Mouse (Mus musculus) Muller cell, postnatal 12 days (primary cell): Measurements from ENCODE around the gene Mbd3.
"Not testable (repeated sequence)": the region's sequence is repeated elsewhere in the genome, so short reads cannot be mapped to it uniquely, and the experiment has no call there.

Source experiments
- DNase-seq: peaks from one replicate; pipeline ENCODE4 v3.0.0-alpha.2; 2015; ENCODE audit errors: inconsistent ontology term

The Mbd3 gene

GRCm38 (mm10) chr10:80369995-80370747 is 29.2 kb downstream of the Mbd3 start:
- DNase-seq = no peak

- no peak for DNase-seq
Measured at GRCm38 (mm10) chr10:80368392-80368791, 31.0 kb downstream of the Mbd3 start.

- DNase-seq = no peak
Measured at GRCm38 (mm10) chr10:80367954-80368353, 31.4 kb downstream of the Mbd3 start.

- DNase-seq = no peak
Measured at GRCm38 (mm10) chr10:80365736-80366135, 33.6 kb downstream of the Mbd3 start.

- no peak for DNase-seq
Measured at GRCm38 (mm10) chr10:80363734-80364133, 35.6 kb downstream of the Mbd3 start.

DNA sequence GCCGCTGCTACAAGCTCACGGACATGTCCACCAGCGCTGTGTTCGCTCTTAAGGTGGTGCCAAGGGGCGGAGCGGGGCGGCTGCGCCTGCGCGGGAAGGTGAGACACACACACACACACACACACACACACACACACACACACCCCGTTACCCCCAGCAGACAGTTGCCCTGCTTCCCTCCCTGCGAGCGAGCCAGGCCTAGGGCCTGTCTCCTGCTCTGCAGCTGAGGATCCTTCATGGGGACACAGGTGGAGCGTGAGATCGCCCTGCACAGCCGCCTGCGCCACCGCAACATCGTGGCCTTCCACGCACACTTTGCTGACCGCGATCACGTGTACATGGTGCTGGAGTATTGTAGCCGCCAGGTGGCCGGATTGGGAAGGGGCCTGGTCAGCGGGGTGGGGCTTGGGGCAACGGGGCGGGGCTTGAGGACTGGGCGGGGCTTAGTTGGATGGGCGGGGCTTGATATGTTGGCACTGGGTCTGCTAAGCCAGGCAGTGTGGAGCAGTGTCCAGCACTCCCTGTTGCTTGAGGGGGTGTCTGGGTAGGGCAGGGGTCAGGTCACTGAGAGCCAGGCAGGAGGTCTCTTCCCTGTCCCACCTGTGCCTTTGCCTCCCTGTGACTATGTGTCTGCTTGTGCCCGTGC is 41.2 kb downstream of the Mbd3 start:
- DNase-seq = peak; percentile 28

GRCm38 (mm10) chr10:80357336-80357735 is 42.0 kb downstream of the Mbd3 start:
- no peak for DNase-seq

DNA sequence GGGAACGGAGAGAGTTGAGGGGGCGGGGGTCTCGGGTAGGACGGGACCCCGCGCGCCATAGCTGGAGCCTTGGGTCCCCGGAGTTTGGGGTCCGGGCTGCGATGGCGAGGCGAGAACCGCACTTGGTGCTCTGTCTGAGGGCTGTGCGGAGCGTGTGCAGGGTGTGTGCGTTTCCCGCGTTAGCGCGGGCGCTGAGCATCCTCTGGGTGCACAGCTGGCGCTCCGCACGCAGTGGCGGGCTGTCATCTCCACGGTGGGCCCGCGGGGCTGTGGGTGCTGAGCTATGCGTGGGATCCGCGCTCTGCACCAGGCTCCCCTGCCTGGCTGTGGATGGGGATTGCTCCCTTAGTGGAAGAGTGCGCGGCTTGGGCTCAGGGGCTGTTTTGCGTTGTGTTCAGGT is 42.6 kb downstream of the Mbd3 start:
- no peak for DNase-seq

- DNase-seq = no peak
Measured at GRCm38 (mm10) chr10:80356001-80356682, 43.2 kb downstream of the Mbd3 start, which contains the start of gene Plk5. Plk5 (plus strand) TSS chr10:80356459.

DNA sequence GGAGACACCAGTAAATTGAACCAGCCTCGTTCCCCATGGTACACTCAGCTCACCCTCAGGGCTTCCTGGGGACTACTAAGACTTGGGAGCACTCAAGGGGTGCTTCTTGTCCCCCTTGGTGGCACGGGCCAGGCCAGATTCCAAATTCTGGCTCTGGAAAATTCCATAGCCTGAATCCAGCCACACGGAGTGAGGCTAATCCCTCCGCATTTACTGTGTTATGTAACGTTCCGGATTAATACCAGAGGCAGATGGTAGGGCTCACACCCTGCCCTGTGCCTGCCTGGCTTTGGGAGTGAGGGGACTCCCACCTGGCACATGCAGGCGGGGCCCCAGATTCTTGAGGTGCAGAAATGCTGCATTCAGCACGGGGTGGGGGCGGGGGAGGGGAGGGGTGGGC is 43.9 kb downstream of the Mbd3 start:
- no peak for DNase-seq

- no peak for DNase-seq
Measured at GRCm38 (mm10) chr10:80352727-80353126, 46.6 kb downstream of the Mbd3 start.

DNA sequence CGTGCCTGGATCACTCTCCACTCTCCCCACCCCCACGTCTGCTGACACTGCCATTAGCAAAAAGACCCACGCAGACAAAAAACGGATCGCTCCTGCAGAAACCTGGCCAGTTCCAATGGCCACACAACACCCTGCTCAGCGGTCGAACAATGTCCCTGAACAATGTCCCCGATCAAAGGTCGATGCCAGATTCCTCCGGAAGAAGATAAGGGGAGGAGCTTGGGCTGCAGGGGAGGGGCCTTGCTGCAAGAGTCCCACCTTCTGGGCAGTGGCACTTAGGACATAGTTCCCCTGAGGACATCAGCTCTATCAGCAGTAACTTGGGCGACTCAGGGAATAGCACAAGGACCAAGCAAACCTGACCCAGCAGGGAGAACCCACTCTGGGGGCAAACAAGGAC is 47.5 kb downstream of the Mbd3 start:
- no peak for DNase-seq

DNA sequence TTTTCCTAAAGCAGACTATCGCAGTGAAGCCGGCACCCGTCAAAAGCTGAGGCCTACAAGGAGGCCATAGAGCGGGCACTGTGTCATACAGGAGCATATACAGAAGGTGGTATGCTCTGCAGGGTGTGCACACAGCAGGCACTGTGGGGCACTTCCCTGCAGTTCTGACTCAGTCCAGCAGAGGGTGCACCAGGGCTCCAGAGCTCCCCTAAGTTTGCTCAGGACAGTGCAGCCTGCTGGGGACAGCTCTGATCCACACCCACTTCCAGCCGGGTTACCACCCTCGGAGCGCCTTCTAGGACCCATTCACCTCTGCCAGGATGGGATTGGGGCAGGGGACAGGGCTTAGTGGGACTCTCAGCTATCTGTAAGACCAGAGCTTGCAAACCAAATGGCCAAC is 49.1 kb downstream of the Mbd3 start:
- peak; percentile 77 for DNase-seq

DNA sequence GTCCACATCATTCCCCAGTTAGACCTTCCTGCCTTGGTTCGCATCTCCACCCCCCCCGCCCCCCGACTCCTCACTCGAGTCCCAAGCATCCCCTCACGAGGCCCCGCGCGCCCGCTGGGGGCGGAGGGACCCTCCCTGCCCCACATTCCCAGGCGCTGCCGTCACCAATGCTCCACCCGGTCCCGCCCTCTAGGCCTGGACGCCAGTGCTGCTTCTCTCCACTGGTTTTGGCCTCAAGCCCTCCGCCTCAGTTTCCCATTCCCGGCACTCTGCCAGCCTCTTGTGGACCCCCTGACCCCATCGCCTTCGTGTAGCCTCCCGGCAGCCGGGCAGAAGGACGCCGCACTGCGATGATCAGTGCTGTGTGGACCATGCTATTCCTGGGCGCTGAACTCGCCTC is 50.4 kb downstream of the Mbd3 start:
- peak; percentile 59 for DNase-seq

- peak; percentile 78 for DNase-seq
Measured at GRCm38 (mm10) chr10:80348244-80348781, 51.0 kb downstream of the Mbd3 start, which contains the start of gene Adamtsl5. Adamtsl5 (minus strand) TSS chr10:80348412.

DNA sequence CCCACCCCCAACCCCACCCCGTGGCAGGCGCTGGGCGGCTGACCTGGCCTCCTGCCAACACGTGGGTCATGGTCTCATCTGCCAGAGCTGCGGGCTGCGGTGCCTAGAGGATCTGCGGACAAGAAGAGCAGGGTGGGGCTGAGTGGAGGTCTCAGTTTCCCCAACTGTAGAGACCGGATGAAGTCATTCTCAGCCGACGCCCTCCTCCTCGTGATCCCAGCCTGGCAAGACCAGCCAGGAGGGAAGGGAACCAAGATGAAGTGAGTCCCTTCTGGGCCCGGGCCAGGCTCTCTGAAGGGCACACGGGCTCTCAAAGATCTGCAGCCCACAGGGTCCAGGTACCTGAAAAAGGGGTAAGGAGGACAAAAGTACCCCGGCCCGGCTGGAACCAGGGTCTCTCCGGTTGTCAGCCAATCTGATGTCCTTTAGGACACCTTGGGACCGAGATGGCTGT is 51.8 kb downstream of the Mbd3 start:
- DNase-seq = peak; percentile 19

- not testable (repeated sequence) for DNase-seq
Measured at GRCm38 (mm10) chr10:80345929-80346328, 53.4 kb downstream of the Mbd3 start.

- no peak for DNase-seq
Measured at GRCm38 (mm10) chr10:80345122-80345521, 54.2 kb downstream of the Mbd3 start.

DNA sequence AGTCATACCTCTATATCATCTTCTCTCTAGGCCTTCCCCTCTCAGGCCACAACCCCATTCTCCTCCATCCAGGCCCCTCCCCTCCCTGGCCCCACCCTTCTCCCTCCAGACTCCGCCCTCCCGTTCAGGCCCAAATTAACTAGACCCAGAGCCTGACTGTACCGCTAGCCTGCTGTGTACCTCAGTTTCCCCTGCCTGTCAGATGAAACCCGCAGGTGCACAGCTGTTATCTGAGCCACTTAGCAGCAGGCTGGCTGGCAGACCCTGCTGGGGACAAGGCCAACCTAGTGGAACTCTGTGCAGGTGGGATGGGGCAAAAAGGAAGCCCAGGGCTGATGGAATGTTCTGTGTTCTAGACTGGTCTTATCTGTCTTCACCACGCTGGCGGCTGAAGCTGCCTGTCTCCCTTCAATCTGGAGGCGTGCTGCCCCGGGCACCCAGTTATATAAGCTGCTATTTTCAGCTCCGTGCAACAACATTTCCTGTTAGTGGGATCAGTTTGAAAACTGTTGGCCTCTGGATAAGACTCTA is 55.2 kb downstream of the Mbd3 start:
- DNase-seq = no peak

DNA sequence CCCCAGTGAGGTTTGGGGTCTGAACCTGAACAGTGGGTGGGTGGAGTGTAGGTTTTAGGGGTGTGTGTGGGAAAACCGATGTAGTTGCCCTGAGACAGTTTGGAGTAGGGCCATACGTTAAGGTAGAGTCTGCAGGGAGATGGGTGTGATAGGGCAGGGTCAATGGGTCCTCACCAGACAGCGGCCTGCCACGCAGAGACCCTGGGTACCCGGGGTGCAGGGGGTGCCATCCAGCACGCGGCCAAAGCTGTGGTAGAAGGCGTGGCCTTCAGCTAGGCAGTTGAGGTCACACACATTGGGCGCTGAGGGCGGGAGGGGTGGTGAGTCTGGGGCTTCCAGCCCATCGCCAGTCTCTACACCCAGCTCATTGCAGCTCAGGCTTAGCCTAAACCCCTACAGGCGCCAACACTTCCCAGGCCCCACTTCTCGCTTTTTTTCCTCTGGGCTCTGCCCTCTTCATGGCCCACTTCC is 55.9 kb downstream of the Mbd3 start:
- DNase-seq = no peak

- DNase-seq = peak; percentile 91
Measured at GRCm38 (mm10) chr10:80342749-80343424, 56.5 kb downstream of the Mbd3 start.
